Mouse (Mus musculus) liver, embryonic 13.5 days (tissue): ENCODE measurements around the gene Fcgr4. TPM values are rescaled to one million over a fixed set of nuclear protein-coding genes. Genes with fewer than 3 reads are reported as not detected.
A peak's percentile ranks its signal among the peaks of the same experiment; 100 is the strongest.

Experiments
- microRNA-seq: library from miRNA; unstranded; fragments of <30 nt; microRNA quantifications from one replicate; pipeline ENCODE4, GENCODE M21; 2016
- polyA plus RNA-seq: library from polyadenylated mRNA; unstranded; fragments of >200 nt; fragmentation: Nextera tagmentation; extraction: Ambion mirVana; gene quantifications from 2 replicates; pipeline ENCODE4 v1.2.1, GENCODE M21; 2015

Fcgr4 gene
- polyA plus RNA-seq, 1 experiment from 2014 or later = 2.4 TPM

Small RNA genes within 50 kb of the gene (microRNA-seq; reads per million reads assigned to microRNA genes)
- not detected for gene Gm27552
- gene Mir6546 = 24.4 reads per million, percentile 36 among the genes with 10 or more reads in this experiment

Other genes with a start within 250 kb of the Fcgr4 start
- gene Atf6, start 151.1 kb upstream of the Fcgr4 start, polyA plus RNA-seq = 6.1 and 7.9 TPM in 2 replicates
- gene Gm26620, start 133.9 kb upstream of the Fcgr4 start, polyA plus RNA-seq = 0.24 and 0.44 TPM in 2 replicates
- 23.8 TPM in 2 replicates for gene Dusp12, start 133.4 kb upstream of the Fcgr4 start, polyA plus RNA-seq
- gene Fcrlb, start 106.0 kb upstream of the Fcgr4 start, polyA plus RNA-seq = not detected in 2 replicates
- 0.24 and 0.36 TPM in 2 replicates for gene Fcrla, start 91.3 kb upstream of the Fcgr4 start, polyA plus RNA-seq
- gene Fcgr2b, start 42.4 kb upstream of the Fcgr4 start, polyA plus RNA-seq = 2.5 and 3.0 TPM in 2 replicates
- gene Fcgr3, start 46.0 kb downstream of the Fcgr4 start, polyA plus RNA-seq = 17.9 and 23.1 TPM in 2 replicates
- 1.8 and 2.5 TPM in 2 replicates for gene Cfap126, start 95.0 kb downstream of the Fcgr4 start, polyA plus RNA-seq
- gene Sdhc, start 131.7 kb downstream of the Fcgr4 start, polyA plus RNA-seq = 140 and 164 TPM in 2 replicates
- 0.14 TPM in 1 of 2 replicates, not detected in the other for gene Mpz, start 131.8 kb downstream of the Fcgr4 start, polyA plus RNA-seq
- gene Pcp4l1, start 177.3 kb downstream of the Fcgr4 start, polyA plus RNA-seq = 1.5 and 1.8 TPM in 2 replicates
- 0.39 and 0.52 TPM in 2 replicates for gene Nr1i3, start 195.1 kb downstream of the Fcgr4 start, polyA plus RNA-seq
- gene Tomm40l, start 203.6 kb downstream of the Fcgr4 start, polyA plus RNA-seq = 19.3 and 21.4 TPM in 2 replicates
- 3,578 and 3,897 TPM in 2 replicates for gene Apoa2, start 206.1 kb downstream of the Fcgr4 start, polyA plus RNA-seq
- gene Fcer1g, start 215.4 kb downstream of the Fcgr4 start, polyA plus RNA-seq = 68.2 and 69.6 TPM in 2 replicates
- 0.43 and 0.46 TPM in 2 replicates for gene Adamts4, start 231.5 kb downstream of the Fcgr4 start, polyA plus RNA-seq
- gene Ndufs2, start 232.5 kb downstream of the Fcgr4 start, polyA plus RNA-seq = 152 and 167 TPM in 2 replicates